Mouse (Mus musculus): ENCODE data around the gene Cdh23.

The Cdh23 gene

DNA sequence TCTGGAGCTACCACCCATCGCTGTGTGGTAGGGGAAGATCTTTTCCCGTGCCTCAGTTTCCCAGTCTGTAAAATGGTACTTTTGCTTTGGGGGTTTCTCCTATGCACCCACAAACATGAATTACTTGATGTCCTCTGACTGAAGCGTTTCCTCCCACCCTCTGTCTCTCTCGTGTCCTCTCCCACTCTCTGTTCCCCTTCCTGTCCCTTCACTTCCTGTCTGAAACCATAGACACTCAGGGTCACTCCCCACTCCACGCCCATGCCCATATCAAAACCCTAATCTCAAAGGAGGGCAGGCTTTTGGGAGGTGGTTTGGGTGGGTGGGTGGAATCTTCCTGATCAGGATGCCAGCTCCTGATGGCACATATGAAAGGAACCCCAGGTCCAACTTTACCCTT, 221.7 kb downstream of the Cdh23 start:
- DNase-seq (ENCODE audit: low spot score): no peak

DNA sequence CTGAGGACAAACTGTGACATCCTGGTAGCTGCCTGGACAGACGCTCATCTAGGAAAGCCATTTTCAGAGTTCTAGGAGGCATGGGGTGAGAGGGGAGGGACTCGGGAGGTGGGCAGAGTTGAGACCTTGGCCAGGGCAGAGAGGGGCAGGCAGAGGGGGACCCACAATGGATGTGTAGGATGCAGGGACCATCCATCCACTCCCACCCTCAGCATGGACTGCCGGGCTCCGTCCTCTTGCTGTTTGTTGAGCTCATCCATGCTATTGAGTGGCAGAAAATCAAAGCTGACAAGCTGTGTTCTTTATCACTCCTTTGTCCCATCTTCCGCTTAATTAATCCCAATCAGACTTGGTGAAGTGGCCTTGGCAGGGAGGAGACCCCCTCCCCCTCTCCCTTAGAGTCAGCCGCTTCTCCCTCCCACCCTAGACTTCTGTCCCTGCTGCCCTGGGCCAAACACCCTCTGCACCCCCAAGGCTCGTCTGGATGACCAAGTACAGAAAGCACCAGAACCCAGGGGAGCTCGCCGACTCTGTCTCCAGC, 222.4 kb downstream of the Cdh23 start:
- DNase-seq (ENCODE audit: low spot score): no peak

DNA sequence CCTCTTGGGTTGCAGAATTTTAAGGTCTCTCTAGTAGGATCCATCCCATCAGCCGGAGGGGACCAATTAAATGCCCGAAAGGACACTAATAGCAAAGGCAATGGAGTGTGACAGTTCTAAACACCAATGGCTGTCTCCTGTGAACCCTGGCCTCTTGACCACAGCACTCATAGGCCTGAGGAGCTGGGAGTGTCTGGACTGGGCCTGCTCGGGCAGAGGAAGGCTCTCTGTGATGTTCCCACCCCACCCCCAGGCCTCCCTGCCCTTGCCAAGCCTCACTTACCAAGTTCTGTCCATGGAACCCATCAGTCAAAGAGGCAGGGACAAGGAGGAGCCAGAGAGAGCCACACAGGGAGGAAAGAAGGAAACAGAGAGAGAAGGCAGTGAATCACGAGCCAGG, 228.5 kb downstream of the Cdh23 start:
- no peak for DNase-seq (ENCODE audit: low spot score)

DNA sequence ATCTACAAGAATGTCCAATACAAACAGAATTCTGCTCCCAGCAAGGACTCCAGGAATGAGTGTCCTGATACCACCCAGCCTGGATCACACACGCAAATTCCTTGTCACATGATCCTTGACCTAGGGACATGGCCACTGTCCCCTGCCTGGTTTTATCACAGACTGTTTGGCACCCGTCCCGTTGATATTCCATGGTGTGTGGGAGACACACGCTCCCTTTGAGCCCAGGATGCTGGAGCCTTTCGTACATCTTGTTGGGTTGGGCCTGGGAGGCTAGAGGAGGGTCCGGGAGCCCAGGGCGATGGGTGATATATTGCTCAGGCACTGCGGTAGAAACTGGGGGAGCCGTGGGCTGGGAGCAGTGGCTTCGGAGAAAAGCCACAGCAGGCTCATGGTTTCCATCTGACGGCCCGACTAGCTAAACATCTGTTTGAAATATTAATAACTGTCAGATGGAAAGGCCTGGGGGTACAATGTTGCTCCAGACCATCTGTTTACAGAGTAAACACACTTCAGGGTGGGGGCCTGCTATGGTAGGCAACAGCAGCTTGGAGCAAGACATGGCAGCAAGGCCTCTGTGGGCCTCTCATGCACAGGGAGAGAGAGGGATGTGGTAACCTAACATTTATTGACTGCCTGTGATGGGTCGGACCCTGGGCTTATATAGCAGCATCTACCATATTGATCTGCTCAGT, 232.2 kb downstream of the Cdh23 start:
- DNase-seq (ENCODE audit: low spot score): no peak

DNA sequence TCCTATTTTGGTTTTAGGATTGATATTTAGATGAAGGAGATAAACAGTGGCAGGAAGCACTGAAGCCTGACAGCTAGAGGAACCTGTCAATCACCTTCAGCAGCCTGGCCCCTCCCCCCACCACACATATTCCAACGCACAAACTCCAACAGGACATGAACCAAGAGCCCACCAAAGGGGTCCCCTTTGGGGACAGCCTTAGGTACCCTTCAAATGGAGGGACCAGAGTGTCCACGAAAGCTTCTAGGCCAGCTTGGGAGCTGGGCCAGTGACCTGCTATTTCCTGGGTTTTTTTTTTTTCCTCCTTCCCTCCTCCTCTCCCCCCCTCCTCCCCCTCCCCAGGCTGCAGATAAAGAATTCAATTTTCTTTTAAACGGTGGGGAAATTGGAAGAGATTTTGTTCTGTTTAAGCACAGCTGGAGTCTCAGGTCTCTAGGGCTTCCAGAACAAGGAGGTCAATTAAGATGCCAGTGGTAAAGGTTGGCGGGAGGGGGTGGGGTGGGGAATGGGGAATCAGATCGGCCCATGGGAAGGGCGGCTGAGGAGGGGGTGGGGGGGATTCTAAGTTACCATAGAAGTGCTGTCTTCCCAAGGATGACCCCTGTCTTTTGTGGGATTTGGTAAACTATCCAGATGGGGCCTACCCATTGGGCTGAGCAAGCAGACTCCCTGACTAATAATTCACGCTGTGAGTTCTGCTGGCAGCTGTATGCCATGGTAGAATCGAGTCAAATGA, 239.5 kb downstream of the Cdh23 start:
- DNase-seq (ENCODE audit: low spot score): no peak

DNA sequence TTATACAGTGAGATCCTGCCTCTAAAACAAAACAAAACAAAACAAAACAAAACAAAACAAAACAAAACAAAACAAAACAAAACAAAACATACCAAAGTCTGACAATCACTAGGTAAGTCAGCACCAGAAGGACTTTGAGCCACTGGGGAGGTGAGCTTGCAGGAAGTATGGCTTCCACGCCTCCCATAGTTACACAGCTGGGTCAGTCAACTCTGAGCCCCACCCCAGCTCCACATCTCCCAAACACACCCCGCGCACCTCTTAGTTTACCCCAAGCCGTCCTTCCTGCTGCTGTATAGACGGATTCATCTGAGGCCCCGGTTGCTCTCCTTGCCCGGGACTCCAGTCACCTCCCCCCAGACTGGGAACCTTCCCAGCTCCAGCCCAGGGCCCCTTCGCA, 241.1 kb downstream of the Cdh23 start:
- DNase-seq (ENCODE audit: low spot score): no peak

DNA sequence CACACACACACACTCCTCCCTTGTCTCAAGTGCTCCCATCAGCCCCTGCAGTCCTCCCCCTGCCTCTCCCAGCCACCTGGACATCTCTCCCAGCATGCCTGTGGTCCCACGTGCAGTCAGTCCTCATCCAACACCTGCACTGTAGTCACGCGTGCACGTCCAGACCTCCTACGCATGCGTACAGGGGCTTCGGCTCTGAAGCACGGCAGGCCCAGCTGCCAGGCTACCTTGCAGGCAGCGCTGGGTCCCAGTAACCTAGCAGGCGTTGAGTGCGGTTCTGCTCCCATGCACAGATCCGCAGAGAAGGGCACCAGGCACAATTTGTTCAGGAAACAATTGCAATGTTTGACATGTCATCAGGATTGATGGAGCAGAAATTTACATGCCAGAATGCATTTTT, 249.1 kb downstream of the Cdh23 start:
- peak; percentile 8 for DNase-seq (ENCODE audit: low spot score)

DNA sequence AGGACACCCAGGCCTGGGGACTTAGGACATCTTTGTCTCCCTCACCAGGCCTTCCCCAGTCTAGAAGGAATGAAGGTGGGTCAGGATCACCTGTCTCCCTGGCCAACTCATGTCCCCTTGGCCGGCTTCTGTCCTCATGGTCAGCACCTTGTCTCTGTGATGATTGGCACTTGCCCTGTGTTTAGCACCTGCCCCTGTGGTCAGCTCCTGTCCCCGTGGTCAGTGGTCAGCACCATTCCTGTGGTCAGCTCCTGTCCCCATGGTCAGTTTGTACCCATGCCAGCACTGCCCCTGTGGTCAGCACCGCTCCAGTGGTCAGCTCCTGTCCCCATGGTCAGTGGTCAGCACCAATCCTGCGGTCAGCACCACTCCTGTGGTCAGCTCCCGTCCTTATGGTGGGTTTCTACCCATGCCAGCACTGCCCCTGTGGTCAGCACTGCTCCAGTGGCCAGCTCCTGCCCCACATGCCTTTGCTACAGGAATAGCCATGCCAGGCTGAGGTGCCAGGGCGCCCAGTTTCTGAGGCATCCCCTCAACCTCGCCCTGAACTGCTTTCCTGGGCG, 251.2 kb downstream of the Cdh23 start:
- peak; percentile 62 for DNase-seq (ENCODE audit: low spot score)

DNA sequence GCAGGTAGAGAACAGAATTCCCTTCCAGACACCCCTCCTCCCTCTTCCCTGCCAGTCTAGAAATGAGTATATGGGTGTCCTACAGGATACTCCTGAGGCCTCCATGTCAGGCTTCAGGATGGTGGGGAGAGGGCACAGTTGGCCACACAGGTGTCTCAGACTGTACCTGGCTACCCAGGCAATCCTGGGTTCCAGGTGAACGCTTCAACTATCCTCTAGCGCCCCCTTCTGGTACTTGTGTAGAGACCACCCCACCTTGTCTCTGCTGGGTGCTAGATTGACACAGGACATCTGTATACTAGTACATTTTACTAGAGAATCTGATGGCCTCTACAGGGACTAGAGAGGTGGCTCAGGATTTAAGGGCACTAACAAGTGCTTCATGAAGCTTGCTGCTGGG, 253.2 kb downstream of the Cdh23 start:
- no peak for DNase-seq (ENCODE audit: low spot score)

DNA sequence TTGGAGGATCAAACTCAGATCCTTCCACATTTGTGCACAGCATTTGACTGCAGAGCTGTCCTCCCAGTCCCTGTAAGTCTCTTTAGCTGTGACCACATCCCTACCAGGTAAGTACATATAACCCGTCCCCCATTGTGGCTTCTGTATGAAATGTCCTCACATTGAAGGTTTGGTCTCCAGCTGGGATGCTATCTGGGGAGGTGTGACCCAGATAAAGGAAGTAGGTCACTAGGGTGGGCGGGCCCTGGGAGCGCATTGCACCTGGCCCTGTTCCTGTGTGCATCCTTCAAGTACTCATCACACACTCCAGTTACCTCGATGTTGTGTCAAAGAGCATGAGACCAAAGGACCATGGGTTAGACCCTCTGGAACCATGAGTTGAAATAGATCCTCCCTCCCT, 254.0 kb downstream of the Cdh23 start:
- DNase-seq (ENCODE audit: low spot score): no peak

DNA sequence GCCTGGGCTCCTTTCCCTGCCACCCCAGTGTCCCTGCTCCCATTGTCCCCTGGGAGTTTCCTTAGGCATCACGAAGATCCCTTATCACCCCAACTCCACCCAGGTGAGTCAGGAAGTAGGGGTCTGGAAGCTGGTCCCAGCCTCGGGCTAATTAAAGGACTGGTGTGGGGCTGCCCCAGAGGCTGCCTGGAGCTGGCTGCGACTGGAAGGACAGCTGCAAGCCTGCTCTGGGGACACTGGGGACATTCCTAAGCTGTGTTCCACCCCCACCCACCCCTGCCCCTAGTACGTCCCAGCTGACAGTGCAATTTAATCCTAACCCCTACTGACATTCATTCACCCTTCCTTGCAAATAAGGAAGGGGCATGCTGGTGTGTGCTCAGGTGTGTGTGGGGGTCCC, 263.6 kb downstream of the Cdh23 start:
- no peak for DNase-seq (ENCODE audit: low spot score)

DNA sequence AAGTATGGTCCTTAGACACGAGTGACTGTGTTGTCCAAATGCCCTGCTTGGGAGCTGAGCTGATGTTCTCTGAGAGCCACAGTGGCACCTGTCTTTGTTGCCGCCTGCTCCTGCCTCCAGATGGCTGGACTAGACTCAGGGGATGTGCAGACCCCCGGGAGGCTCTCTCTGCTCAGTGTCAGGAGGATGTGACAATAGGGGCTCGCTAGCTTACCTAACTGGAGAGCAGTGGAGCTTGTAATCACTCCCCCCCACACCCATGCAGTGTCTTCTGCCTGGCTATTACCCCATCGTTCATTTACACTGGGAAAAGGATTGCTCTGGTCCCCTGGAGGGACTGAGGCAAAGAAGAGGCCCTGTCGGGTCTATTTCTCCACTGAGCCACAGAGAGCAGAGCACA, 265.7 kb downstream of the Cdh23 start:
- DNase-seq (ENCODE audit: low spot score): no peak

DNA sequence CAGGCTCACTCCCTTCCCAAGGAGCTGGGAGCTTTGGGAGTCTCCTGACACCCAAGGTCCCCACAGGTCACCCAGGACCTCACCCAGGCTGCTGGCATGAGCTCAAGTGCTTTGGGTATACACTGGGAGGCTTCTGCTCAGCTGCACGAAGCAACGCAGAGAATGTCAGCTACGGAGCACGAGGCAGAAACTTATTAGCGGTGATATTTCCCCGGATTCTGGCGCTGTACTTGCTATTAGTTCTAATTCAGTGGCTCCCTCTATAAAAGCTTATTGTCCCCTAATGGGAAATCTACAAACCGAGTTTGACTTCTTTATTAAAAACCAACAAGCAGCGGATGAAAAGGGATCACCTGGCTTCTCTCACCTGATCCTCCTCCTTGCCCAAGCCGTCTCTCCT, 266.3 kb downstream of the Cdh23 start:
- DNase-seq (ENCODE audit: low spot score): no peak

DNA sequence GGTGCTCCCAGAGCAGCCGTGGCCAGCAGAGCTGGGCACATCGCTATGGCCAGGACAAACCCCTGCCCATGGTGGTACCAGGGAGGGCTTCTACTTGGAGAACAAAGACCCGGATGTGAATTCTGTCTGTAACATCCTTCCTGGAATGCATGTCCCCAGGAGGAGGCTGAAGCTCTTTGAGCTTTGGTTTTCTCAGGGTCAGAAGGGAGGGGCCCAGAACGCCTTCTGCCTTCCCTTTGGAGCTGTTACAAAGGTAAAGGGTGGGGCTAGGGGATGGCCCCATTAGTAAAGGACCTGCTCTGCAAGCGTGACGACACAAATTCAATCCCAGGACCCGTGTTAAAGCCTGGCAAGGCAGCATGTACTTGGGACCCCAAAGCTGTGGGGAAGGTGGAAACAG, 273.5 kb downstream of the Cdh23 start:
- no peak for DNase-seq (ENCODE audit: low spot score)

DNA sequence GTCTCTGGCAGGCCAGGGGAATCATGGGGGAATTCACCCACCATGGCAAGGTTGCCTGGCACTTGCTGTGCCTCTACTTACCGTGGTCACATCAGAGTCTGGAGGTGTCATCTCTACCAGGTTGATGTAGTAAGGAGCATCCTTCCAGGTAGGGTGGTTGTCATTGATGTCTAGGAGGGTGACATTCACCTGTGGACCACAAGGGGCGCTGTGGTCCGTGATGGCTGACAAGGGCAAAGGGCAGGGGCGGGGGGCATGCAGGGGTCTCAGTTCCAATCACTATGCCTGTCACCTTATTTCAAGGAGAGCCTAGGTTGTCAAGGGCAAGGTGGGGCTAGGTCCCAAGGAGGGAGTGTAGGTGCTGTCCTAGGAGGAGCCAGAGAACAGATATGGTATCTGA, 276.7 kb downstream of the Cdh23 start:
- no peak for DNase-seq (ENCODE audit: low spot score)

DNA sequence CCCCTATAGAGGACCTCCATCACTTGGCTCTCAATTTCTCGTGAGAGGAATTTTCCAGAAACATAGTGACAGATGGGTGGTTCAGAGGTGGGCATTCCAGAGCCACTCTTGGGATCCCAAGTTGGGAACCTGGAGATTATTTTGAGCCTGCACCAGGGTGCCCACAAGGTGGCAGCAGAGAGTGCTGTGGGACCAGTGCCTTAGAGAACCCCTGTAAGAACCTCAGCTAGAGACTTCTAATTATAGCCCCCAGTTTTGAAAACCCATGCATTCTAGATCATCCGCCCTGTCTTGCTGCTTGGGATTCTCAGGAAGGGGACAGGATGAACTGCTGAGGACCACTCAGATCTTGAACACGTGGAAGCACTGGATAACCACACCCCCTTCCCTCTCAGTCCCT, 278.2 kb downstream of the Cdh23 start:
- peak; percentile 69 for DNase-seq (ENCODE audit: low spot score)

DNA sequence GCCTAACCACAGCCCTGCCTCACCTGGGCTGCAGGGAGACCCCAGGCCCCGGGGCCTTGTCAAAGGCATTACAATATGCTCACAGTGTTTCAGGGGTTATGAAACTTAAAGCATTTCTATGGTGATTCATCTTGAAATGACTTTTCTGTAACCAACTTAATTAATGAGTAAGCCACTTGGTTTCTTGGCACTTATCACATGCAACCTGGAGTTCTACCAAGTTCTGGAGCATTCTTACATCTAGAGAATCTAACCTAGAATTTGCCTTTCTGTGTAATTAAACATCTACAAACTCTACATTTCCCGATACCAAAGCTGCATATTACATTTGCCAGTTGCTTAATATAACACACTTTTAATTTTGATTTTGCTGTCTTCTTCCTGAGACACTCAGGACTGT, 279.2 kb downstream of the Cdh23 start:
- DNase-seq (ENCODE audit: low spot score): no peak

DNA sequence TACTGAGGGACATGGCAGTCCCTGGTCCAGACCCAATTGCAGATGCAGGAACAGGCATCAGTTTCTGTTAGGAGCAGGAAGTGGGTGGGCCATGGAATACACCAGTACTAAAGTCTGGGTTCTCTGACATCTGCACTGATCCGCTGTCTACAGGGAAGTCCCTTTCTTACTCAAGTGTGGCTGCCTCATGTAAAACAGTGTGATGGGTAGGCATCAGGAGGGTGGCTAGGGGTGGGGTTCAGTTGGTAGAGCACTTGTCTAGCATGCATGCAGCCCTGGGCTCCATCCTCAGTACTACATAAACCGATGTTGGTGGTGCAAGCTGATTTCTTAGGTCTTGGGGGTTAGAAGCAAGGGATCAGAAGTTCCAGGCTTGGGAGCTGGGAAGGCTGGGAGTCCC, 282.5 kb downstream of the Cdh23 start:
- DNase-seq (ENCODE audit: low spot score): no peak

DNA sequence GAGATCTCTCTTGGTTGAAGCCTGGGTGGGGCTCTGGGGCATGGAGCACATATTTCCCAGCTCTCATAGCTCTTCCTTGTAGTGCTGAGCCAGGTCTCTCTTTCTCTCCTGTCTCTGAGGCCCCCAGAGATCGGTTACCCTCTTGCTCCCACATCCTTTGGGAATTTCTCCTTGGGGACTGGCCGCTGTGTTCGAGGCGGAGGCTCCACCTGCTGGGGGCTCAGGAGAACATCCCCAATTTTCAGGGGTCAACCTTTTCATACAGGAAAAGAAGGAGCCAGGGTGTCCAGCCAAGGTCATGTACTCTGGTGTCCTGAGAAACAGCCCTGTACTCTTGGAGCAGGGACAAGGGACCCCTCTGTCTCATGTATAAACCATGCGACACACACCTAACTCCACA, 284.5 kb downstream of the Cdh23 start:
- no peak for DNase-seq (ENCODE audit: low spot score)

DNA sequence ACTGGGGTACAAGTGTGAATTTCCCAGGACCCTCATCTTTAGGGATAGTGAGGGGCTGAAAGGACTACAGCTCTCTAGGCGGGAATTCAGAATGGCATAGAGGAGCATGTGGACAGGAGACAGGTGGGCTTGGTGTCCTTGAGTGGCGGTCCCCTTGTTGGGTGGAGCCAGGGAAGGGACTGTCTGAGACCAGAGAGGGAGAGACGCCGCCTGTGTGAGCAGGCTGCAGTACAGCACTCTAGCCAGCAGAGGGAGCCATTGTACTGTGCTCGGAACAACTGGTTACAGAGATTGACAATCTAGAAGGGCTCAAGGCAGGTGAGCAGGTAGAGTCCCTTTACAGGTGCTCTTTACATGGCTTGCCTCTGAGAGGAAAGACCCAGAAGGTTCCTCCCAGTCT, 288.5 kb downstream of the Cdh23 start:
- DNase-seq (ENCODE audit: low spot score): peak; percentile 61

DNA sequence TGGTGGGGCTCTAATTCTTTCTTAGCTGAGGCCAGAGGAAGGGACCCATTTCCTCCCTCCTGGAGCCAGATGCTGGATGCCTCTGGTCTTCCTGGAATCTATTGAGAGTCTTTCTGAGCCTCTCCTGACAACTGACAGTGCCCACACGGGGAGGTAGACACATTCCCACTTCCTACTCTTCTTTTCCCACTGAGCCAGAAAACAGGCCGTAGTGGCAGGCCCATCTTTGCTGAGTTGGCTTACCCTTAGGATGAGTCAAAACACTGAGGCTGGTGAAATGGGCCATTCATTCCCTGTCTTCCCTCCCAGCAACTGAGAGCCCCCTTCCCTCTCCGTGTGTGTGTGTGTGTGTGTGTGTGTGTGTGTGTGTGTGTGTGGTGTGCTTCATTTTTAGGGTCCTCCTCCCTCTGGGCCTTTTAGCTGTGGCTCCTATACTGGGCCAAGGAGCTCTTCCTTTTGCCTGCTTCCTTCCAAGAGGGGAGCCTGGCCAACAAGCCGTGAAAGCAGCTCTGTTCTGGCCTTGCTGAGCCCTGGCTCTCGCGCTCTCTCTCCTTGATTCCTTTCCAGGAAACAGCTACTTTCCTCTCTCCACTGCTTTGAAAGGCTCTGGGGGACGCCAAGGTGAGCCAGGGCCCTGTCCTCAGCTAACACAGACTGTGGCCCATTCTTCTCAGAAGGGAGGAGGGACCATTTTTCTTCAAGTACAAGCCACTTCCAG, 290.7 kb downstream of the Cdh23 start:
- DNase-seq (ENCODE audit: low spot score): peak; percentile 16

DNA sequence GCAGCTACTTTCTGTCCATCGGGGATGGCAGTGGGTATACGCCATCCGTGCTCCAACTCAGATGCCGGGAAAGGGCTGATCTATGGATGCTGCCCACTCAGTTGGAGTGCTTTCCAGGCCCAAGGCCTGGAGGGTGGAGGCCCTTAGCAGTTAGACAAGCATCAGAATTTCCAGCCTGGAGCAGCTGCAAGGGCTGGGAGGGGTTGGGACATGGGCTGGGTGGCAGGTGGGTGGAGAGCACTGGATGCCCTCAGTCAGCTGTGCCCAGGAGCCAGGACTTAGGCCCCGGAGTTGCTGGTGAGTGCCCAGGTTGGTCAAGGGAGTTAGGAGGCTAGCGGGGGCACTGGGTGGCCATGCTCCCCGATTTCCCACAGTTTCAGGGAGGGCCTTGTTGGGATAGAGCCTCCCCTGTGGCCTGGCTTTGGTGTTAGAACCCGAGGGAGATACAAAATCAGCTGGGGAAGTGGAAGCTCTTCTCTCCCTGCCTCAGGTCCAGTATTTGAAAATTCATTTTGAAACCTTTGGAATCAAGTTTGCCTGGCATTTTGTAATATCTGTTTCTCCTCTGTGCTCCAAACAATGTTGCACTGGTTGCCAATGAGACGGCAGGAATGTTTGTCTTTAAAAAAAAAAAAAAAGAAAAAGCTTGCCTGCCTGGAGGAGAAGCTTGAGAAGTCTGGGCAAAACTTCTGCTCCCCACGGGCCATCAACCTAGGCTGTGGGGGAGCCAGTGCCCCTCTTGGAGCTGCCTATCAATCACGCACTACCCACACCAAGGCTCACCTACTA, 295.6 kb downstream of the Cdh23 start:
- DNase-seq (ENCODE audit: low spot score): no peak
